Mouse (Mus musculus) forebrain, embryonic 10.5 days (tissue): Measurements from ENCODE around the gene Rab38. TPM values are rescaled to one million over a fixed set of nuclear protein-coding genes. Genes with fewer than 3 reads are reported as not detected.

Experiments used
- polyA plus RNA-seq: library from polyadenylated mRNA; unstranded; fragments of >200 nt; fragmentation: Nextera tagmentation; extraction: Ambion mirVana; gene quantifications from 2 replicates; pipeline ENCODE4 v1.2.1, GENCODE M21; 2016

The Rab38 gene
- polyA plus RNA-seq, 1 experiment from 2014 or later: 7.0 TPM

Other genes with a start within 250 kb of the Rab38 start
- 23.9 and 24.1 TPM in 2 replicates for gene Ctsc, start 152.2 kb upstream of the Rab38 start, polyA plus RNA-seq